Mouse (Mus musculus): ENCODE results near the gene Rrp9. TPM values are rescaled to one million over a fixed set of nuclear protein-coding genes. Genes with fewer than 3 reads are reported as not detected.
A peak's percentile ranks its signal among the peaks of the same experiment; 100 is the strongest.

Gene Rrp9
- polyA plus RNA-seq, 1 experiment from 2014 or later: 23.3 TPM

- Histone ChIP-seq H3K36me3 (ENCODE audit: control insufficient read depth, insufficient read depth, low read length) (no peaks in the 10 kb centered on the region), H3K9me3 (ENCODE audit: control insufficient read depth, low read length) (no peaks in the 10 kb centered on the region), H3K4me3 (ENCODE audit: low read depth, low read length) (peak overlapping the region; percentile 61), H3K4me1 (replicated peaks; ENCODE audit: control insufficient read depth, insufficient read depth) (peaks cover 22% of the 10 kb centered on the region), H3K27ac (replicated peaks) (peak overlapping the region; percentile 65), H3K4me2 (replicated peaks; ENCODE audit: low read depth) (peak overlapping the region; percentile 78), H3K9ac (ENCODE audit: low read length) (peak overlapping the region; percentile 72), H3K27me3 (ENCODE audit: control insufficient read depth, insufficient read depth, low read length) (no peaks in the 10 kb centered on the region)
- 7% methylated on average over 20 of the region's 20 CpGs for WGBS
- DNase-seq (ENCODE audit: low spot score) (no peak), ATAC-seq (ENCODE audit: low FRiP score, low TSS enrichment) (peak; percentile 7)
- no peak for TF ChIP-seq EP300 (optimal IDR thresholded peaks at IDR 0.05)
- TF ChIP-seq CTCF (IDR thresholded peaks at IDR 0.05; ENCODE audit: low read depth): no peak
Observed at GRCm38 (mm10) chr9:106454071-106454761, 21.5 kb upstream of the Rrp9 start.

DNA sequence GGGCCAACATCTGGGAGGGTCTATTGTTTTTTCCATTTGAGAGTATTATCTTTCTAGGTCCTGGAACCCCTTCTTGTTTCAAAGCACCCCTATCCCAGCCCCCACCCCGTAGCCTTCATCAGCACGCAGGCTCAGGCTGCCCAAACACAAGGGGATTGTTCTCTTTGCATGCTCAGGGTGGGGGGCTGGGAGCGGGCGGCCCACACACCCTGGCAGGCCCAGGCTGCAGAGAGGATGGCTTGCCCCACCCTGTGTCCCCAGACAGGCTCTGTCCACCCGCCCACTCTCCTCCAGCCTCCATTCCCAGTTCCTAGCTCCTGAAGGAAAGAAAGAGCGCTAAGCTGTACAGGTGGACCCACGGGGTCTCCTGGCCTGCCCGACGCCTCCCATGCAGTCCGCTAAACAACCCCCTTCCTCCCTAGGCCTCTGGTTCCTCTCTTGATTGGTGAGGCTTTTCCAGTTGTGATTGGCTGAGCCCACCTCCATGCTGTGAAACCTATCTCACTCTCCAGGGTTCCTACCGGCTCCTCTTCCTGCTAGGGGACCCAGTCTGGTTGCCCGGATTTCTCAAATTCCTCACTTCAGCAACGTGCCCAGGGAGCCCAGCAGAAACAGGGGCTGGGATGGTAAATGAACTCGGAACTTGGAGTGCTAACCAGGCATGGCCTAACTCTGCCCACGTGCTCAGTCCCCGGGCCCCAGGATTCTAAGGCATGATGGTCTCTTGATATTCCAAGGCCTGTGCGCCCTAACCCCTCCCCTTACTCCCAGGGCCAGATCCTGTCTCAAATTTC is 20.7 kb upstream of the Rrp9 start:
- Histone ChIP-seq H3K9ac (ENCODE audit: low read length) (peak overlapping the region; percentile 72), H3K4me3 (ENCODE audit: low read depth, low read length) (peak overlapping the region; percentile 61), H3K4me2 (replicated peaks; ENCODE audit: low read depth) (peak overlapping the region; percentile 78), H3K27me3 (ENCODE audit: control insufficient read depth, insufficient read depth, low read length) (no peaks in the 10 kb centered on the region), H3K36me3 (ENCODE audit: control insufficient read depth, insufficient read depth, low read length) (no peaks in the 10 kb centered on the region), H3K27ac (replicated peaks) (no peak overlapping the region), H3K4me1 (replicated peaks; ENCODE audit: control insufficient read depth, insufficient read depth) (peaks cover 19% of the 10 kb centered on the region), H3K9me3 (ENCODE audit: control insufficient read depth, low read length) (no peaks in the 10 kb centered on the region)
- ATAC-seq (ENCODE audit: low FRiP score, low TSS enrichment) (no peak), DNase-seq (ENCODE audit: low spot score) (no peak)
- WGBS: 23% methylated on average over 16 of the region's 17 CpGs
- no peak for TF ChIP-seq CTCF (IDR thresholded peaks at IDR 0.05; ENCODE audit: low read depth)
- no peak for TF ChIP-seq EP300 (optimal IDR thresholded peaks at IDR 0.05)

DNA sequence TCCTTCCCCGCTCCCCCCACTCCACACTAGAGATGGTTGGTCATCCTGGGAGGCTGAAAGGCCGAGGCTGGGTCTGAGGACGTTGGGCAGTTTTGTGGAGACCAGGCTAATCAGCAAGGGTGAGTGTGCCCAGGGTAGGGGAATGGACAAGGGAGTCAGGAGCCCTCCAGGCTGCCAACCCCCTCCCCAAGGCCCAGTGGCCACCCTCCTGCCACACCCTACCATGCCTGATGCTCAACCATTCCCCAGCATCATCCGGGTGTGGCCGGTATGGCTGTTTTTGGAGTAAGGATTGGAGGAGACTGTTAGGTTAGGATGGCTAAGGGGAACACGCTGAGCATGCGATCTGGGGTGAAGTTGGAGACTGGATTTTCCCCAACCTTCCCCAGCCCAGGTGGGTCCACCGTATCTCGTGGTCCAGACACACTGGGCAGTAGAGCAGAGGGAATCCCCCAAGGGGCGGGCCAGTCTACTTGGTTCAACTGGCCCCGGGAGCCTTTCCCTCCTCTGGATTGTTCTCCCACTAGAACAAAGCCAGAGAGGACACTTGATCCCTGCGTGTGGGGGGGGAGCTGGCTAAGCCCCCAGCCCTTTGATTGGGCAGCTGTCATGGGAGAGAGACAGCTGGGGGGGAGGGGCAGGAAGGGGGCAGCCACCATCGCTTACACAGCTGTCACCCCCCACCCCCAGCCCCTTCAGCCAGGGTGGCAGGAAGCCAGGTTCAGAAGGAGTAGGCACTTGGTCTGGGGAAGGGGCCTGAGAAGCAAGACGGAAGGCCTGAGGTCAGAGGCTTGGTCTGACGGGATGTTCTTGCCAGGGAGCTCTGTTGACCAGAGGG is 19.2 kb upstream of the Rrp9 start:
- H3K27me3 ChIP-seq (ENCODE audit: control insufficient read depth, insufficient read depth, low read length): no peaks in the 10 kb centered on the region
- ATAC-seq (ENCODE audit: low FRiP score, low TSS enrichment) (no peak), DNase-seq (ENCODE audit: low spot score) (no peak)
- H3K36me3 ChIP-seq (ENCODE audit: control insufficient read depth, insufficient read depth, low read length): no peaks in the 10 kb centered on the region
- H3K4me1 ChIP-seq (replicated peaks; ENCODE audit: control insufficient read depth, insufficient read depth): peaks cover 12% of the 10 kb centered on the region; the same call in 1 of the 2 replicates
- H3K4me3 ChIP-seq (ENCODE audit: low read depth, low read length): no peak overlapping the region
- peak overlapping the region; percentile 30; the same call in 1 of the 2 replicates for H3K27ac ChIP-seq (replicated peaks)
- H3K4me2 ChIP-seq (replicated peaks; ENCODE audit: low read depth): no peak overlapping the region
- TF ChIP-seq CTCF (IDR thresholded peaks at IDR 0.05; ENCODE audit: low read depth) (no peak), EP300 (optimal IDR thresholded peaks at IDR 0.05) (no peak)
- WGBS: 44% methylated on average over 15 of the region's 15 CpGs
- H3K9ac ChIP-seq (ENCODE audit: low read length): 0 out of 2 replicates have a peak overlapping the region, but pooled peaks have one; percentile 27
- no peaks in the 10 kb centered on the region for H3K9me3 ChIP-seq (ENCODE audit: control insufficient read depth, low read length)

DNA sequence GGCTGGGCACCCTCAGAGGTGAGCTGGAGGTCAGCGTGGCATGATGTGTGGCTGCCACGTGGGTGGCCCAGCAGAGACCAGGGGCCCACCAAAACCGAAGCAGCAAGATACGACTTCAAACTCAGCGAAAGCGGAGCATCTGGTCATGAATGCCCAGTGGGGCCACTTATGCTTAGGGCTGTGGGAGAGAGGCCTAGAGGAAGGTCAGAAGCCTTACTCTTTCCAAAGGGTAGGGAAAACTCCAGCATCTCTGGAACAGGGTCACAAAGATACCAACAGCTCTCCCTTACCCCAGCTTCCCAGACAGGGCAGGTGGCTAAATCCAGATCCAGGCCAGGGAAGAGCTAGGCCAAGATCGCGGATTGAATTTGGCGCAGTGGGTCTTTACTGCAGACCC is 18.6 kb upstream of the Rrp9 start:
- Histone ChIP-seq H3K27ac (replicated peaks) (peak overlapping the region; percentile 13; the same call in 1 of the 2 replicates), H3K9ac (ENCODE audit: low read length) (no peak overlapping the region), H3K4me1 (replicated peaks; ENCODE audit: control insufficient read depth, insufficient read depth) (peaks cover 12% of the 10 kb centered on the region; the same call in 1 of the 2 replicates), H3K4me2 (replicated peaks; ENCODE audit: low read depth) (no peak overlapping the region), H3K9me3 (ENCODE audit: control insufficient read depth, low read length) (no peaks in the 10 kb centered on the region), H3K27me3 (ENCODE audit: control insufficient read depth, insufficient read depth, low read length) (no peaks in the 10 kb centered on the region), H3K4me3 (ENCODE audit: low read depth, low read length) (no peak overlapping the region), H3K36me3 (ENCODE audit: control insufficient read depth, insufficient read depth, low read length) (no peaks in the 10 kb centered on the region)
- no peak for DNase-seq (ENCODE audit: low spot score)
- TF ChIP-seq CTCF (IDR thresholded peaks at IDR 0.05; ENCODE audit: low read depth) (no peak), EP300 (optimal IDR thresholded peaks at IDR 0.05) (no peak)
- ATAC-seq (ENCODE audit: low FRiP score, low TSS enrichment): no peak
- 69% methylated on average over 9 of the region's 9 CpGs for WGBS

DNA sequence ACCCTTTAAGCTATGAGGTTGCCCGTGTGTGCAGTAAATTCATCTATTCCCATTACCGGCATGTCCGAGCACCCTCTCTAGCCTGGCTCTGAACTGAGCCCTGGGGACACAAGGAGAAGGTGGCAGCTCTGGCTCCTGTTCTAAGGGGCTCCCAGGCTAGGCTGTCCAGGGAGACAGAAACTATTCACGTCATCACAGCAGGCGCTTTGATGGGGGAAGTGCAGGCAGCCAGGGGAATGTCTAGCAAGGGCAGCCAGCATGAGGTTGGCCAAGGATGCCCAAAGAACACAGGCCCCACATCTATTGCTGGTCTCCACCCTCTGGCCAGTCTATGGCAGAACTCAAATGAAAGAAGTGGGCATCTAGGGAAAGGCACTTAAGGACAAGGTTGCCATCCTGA is 17.8 kb upstream of the Rrp9 start:
- WGBS: 85% methylated on average over 5 of the region's 5 CpGs
- Histone ChIP-seq H3K9ac (ENCODE audit: low read length) (no peak overlapping the region), H3K36me3 (ENCODE audit: control insufficient read depth, insufficient read depth, low read length) (no peaks in the 10 kb centered on the region), H3K9me3 (ENCODE audit: control insufficient read depth, low read length) (no peaks in the 10 kb centered on the region), H3K27ac (replicated peaks) (no peak overlapping the region), H3K4me3 (ENCODE audit: low read depth, low read length) (no peak overlapping the region), H3K4me2 (replicated peaks; ENCODE audit: low read depth) (no peak overlapping the region), H3K27me3 (ENCODE audit: control insufficient read depth, insufficient read depth, low read length) (no peaks in the 10 kb centered on the region), H3K4me1 (replicated peaks; ENCODE audit: control insufficient read depth, insufficient read depth) (peaks cover 10% of the 10 kb centered on the region; the same call in 1 of the 2 replicates)
- DNase-seq (ENCODE audit: low spot score) (no peak), ATAC-seq (ENCODE audit: low FRiP score, low TSS enrichment) (no peak)
- no peak for TF ChIP-seq CTCF (IDR thresholded peaks at IDR 0.05; ENCODE audit: low read depth)
- TF ChIP-seq EP300 (optimal IDR thresholded peaks at IDR 0.05): no peak

All from stomach, postnatal 0 days (tissue).